Mouse (Mus musculus) CH12.LX (cell line): ENCODE results near the gene Gm9913. TPM values are rescaled to one million over a fixed set of nuclear protein-coding genes. Genes with fewer than 3 reads are reported as not detected.

Source experiments
- DNase-seq: peaks from one replicate; pipeline ENCODE4 v3.0.0-alpha.2; 2013; ENCODE audit errors: extremely low read depth
- H3K27ac ChIP-seq: 2 replicates; pipeline ENCODE4 v1.5.1; 2012; ENCODE audit warnings: low read depth, mild to moderate bottlenecking, control low read depth, moderate library complexity; ENCODE audit not compliant: insufficient read depth
- H3K27me3 ChIP-seq: replicated peaks from 2 replicates; pipeline ENCODE3; 2012; ENCODE audit warnings: inconsistent platforms
- H3K36me3 ChIP-seq, 2 experiments: replicated peaks in 1 of 2; 2 replicates each; pipeline versions ENCODE3 to v1.6.1; 2012; ENCODE audit warnings: inconsistent platforms in 1 of 2, low read length in 1 of 2, mild to moderate bottlenecking in 1 of 2, mixed read lengths in 1 of 2, moderate library complexity in 1 of 2; ENCODE audit not compliant: control insufficient read depth in 1 of 2, insufficient read depth in 1 of 2
- H3K4me1 ChIP-seq, 2 experiments: 2 replicates each; pipeline ENCODE4 v1.6.1; 2012; ENCODE audit warnings: inconsistent platforms in 1 of 2, moderate library complexity in 1 of 2; ENCODE audit not compliant: insufficient read depth in 2 of 2, control insufficient read depth in 1 of 2
- H3K4me2 ChIP-seq: 2 replicates; pipeline ENCODE4 v1.6.1; 2012; ENCODE audit warnings: low read depth, mild to moderate bottlenecking, control low read depth; ENCODE audit not compliant: poor library complexity, insufficient read depth, severe bottlenecking
- H3K4me3 ChIP-seq, 3 experiments: fragments of 150-350 bp in 1 of 3; sonication (generic) in 1 of 3; replicated peaks in 1 of 3; 2 replicates each; pipeline versions ENCODE3 to v1.5.1; 2011 to 2012; ENCODE audit warnings: low read depth in 2 of 3, low read length in 2 of 3, mild to moderate bottlenecking in 2 of 3, moderate library complexity in 2 of 3, control low read depth in 1 of 3, improper control_type of control experiment in 1 of 3, inconsistent platforms in 1 of 3, mixed read lengths in 1 of 3; ENCODE audit not compliant: poor library complexity in 1 of 3
- H3K79me2 ChIP-seq: replicated peaks from 2 replicates; pipeline ENCODE4 v1.6.1; 2012; ENCODE audit warnings: mild to moderate bottlenecking, moderate library complexity; ENCODE audit not compliant: control insufficient read depth, poor library complexity, insufficient read depth, severe bottlenecking; ENCODE audit errors: extremely low read depth
- H3K9ac ChIP-seq: 2 replicates; pipeline ENCODE4 v1.6.1; 2012; ENCODE audit warnings: low read depth, mild to moderate bottlenecking, control low read depth, moderate library complexity; ENCODE audit not compliant: insufficient read depth
- H3K9me3 ChIP-seq: replicated peaks from 2 replicates; pipeline ENCODE3; 2012; ENCODE audit warnings: low read length, inconsistent platforms, mixed read lengths
- BHLHE40 ChIP-seq: IDR thresholded peaks from 2 replicates; pipeline ENCODE4 v1.6.1; 2011; ENCODE audit warnings: mild to moderate bottlenecking, low read depth, low read length, improper control_type of control experiment
- CHD1 ChIP-seq: IDR thresholded peaks from 2 replicates; pipeline ENCODE4 v1.6.1; 2012; ENCODE audit warnings: low read depth, low read length, improper control_type of control experiment, inconsistent platforms
- MAFK ChIP-seq: IDR thresholded peaks from 2 replicates; pipeline ENCODE4 v1.6.1; 2011; ENCODE audit warnings: low read length, improper control_type of control experiment; ENCODE audit not compliant: insufficient replicate concordance
- MXI1 ChIP-seq: IDR thresholded peaks from 2 replicates; pipeline ENCODE4 v1.6.1; 2011; ENCODE audit warnings: mild to moderate bottlenecking, low read depth, low read length, improper control_type of control experiment
- POLR2AphosphoS2 ChIP-seq: IDR thresholded peaks from 2 replicates; pipeline ENCODE4 v1.6.1; 2011; ENCODE audit warnings: low read depth, low read length, improper control_type of control experiment
- RAD21 ChIP-seq: IDR thresholded peaks from 2 replicates; pipeline ENCODE4 v1.6.1; 2011; ENCODE audit warnings: low read depth, mild to moderate bottlenecking, low read length, improper control_type of control experiment, moderate library complexity
- RCOR1 ChIP-seq: conservative IDR thresholded peaks from 2 replicates; pipeline ENCODE4 v1.6.1; 2012; ENCODE audit warnings: low read depth, mild to moderate bottlenecking, inconsistent platforms, low read length, improper control_type of control experiment
- SIN3A ChIP-seq: IDR thresholded peaks from 2 replicates; pipeline ENCODE4 v1.6.1; 2012; ENCODE audit warnings: low read length, improper control_type of control experiment, inconsistent platforms
- SMC3 ChIP-seq: IDR thresholded peaks from 2 replicates; pipeline ENCODE4 v1.6.1; 2011; ENCODE audit warnings: low read depth, low read length, improper control_type of control experiment
- TBP ChIP-seq: conservative IDR thresholded peaks from 2 replicates; pipeline ENCODE4 v1.6.1; 2011; ENCODE audit warnings: low read depth, low read length, improper control_type of control experiment
- TCF12 ChIP-seq: IDR thresholded peaks from 2 replicates; pipeline ENCODE4 v1.6.1; 2014; ENCODE audit warnings: low read depth, mild to moderate bottlenecking, inconsistent platforms, low read length, improper control_type of control experiment
- USF2 ChIP-seq: conservative IDR thresholded peaks from 2 replicates; pipeline ENCODE4 v1.6.1; 2011; ENCODE audit warnings: low read depth, low read length, improper control_type of control experiment
- ZKSCAN1 ChIP-seq: IDR thresholded peaks from 2 replicates; pipeline ENCODE4 v1.6.1; 2012; ENCODE audit warnings: low read depth, inconsistent platforms, low read length, improper control_type of control experiment, borderline replicate concordance
- ZMIZ1 ChIP-seq: IDR thresholded peaks from 2 replicates; pipeline ENCODE4 v1.6.1; 2012; ENCODE audit warnings: low read depth, mild to moderate bottlenecking, inconsistent platforms, low read length, improper control_type of control experiment
- ZNF384 ChIP-seq: IDR thresholded peaks from 2 replicates; pipeline ENCODE4 v1.6.1; 2012; ENCODE audit warnings: low read depth, low read length, improper control_type of control experiment, inconsistent platforms
- dilution Hi-C: fragments of 300-500 bp; cut with MboI; formaldehyde crosslinking; loops from 2 replicates; pipeline ENCODE4 v1.14.3; 2020; ENCODE audit warnings: low sequenced_read_pairs; ENCODE audit not compliant: extremely low pct_unique_long_range_greater_than_20kb, extremely low pct_ligation_motif_present
- in situ Hi-C: fragments of 300-500 bp; cut with MboI; formaldehyde crosslinking; loops from 3 replicates; pipeline ENCODE4 v1.14.3; 2019; ENCODE audit warnings: low sequenced_read_pairs, low pct_ligation_motif_present, low pct_unique_long_range_greater_than_20kb, mixed read lengths
- polyA plus RNA-seq: library from polyadenylated mRNA; unstranded; fragments of >175 nt; gene quantifications from 2 replicates; pipeline ENCODE4 v1.2.1, GENCODE M21; 2012; ENCODE audit warnings: low read depth; ENCODE audit not compliant: insufficient read length
- total RNA-seq, 2 experiments: library from RNA; depleted of rRNA; stranded (reverse); fragments of 300-350 nt in 1 of 2; fragments of >200 nt in 1 of 2; gene quantifications; 2 replicates each; pipeline ENCODE4 v1.2.3; 2012 to 2014

The Gm9913 gene
- total RNA-seq (2012; rRNA removed) (not detected in 2 replicates), total RNA-seq (2014; rRNA removed) (not detected in 2 replicates), polyA plus RNA-seq (not detected in 2 replicates)

DNA sequence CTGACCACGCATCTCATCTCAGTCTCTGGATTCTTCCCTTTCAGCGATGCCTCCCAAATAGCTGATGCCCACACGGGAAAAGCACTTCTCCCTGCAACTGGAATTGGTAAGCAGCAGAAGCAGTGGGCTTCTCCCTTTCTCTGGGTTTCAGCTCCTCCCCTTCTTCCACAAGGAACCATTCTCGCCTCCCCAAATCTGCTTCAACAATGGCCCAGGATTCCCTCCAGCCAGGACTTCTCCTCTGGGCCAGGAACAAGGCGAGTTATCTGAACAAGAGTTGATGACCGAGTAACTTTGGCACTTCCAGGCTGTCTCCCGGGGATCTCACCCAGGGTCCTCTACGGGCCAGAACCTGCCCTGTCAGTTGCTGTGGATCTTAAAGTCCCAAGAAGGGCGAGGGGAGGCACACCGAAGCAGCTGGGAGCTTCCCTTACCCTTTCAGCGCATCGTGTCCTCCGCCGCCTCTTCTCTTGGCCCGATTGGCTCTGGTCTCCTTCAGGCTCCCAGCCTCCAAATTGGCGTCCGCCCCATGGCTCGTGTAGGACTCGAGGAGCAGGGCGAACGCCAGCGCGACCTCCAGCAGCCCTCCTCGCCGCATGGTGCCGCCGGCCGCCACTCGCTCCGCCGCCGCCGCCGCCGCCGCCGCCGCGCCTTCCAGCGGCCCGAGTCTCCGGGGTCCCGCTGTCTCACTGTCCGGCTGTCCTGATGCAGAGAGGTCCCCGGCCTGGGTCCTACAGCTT, at the start of gene Gm9913:
Gm9913 (plus strand) TSS at position 84 of the 740 bp plus-strand sequence.
- Histone ChIP-seq H3K36me3 (no peaks in the 10 kb centered on the region), H3K4me1 (peaks cover 0 to 2% of the 10 kb centered on the region in 2 experiments; a peak in 1 of 4 replicates), H3K9ac (no peak within 1 kb of the TSS), H3K9me3 (peaks cover 8% of the 10 kb centered on the region), H3K79me2 (no peaks in the 10 kb centered on the region), H3K27ac (no peak within 1 kb of the TSS), H3K4me3 (no peak within 1 kb of the TSS), H3K27me3 (no peaks in the 10 kb centered on the region), H3K4me2 (no peak within 1 kb of the TSS)
- in situ Hi-C loops, result no loop called here
- dilution Hi-C loops, result no loop called here
- TF ChIP-seq ZMIZ1 (no peak), CHD1 (no peak), TCF12 (no peak), MAFK (no peak), USF2 (no peak), RAD21 (no peak), SMC3 (no peak), TBP (no peak), ZKSCAN1 (no peak), BHLHE40 (no peak), RCOR1 (no peak), ZNF384 (no peak)
- no peak for DNase-seq

DNA sequence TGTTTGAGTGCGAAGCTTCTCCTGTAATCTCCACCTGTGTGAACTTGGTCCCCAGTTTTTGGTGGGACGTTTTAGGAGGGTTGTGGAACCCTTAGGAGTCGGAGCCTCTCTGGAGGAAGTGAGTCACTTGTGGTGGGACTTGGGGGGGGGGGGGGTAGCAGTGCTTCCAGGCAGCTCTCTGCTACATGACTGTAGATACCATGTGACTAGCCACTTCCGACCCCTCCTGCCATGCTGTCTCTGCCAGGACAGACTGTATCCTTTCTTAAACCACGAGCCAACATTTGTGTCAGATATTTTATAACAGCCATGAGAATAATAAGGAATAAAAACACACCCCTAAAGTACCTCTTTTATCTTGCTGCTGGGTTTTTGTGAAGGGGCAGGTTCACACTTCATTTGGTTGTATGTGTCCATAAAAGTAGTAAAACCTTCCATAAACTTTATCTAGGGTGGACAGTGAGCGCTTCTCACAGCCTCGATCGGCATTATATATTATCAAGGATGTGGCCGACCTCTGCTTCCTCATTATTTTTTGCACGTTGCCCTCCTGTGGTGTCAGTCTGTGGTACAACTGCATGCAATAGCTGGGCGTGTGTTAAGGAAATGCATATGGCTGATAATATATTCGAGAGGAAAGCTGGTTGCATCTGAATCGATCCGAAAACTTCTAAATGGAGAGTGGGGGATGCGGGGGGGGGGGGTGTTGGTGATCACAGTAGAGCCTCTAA, 48.7 kb upstream of the Gm9913 start:
- no peak for TF ChIP-seq SIN3A
- TF ChIP-seq TBP, result no peak
- no peak for TF ChIP-seq CHD1
- no peak for TF ChIP-seq RCOR1
- TF ChIP-seq ZNF384, result no peak
- TF ChIP-seq BHLHE40, result no peak
- no peak for TF ChIP-seq ZKSCAN1
- TF ChIP-seq SMC3, result no peak
- TF ChIP-seq RAD21, result no peak; the same call in 1 of the 2 replicates
- TF ChIP-seq POLR2AphosphoS2, result no peak
- no peak for TF ChIP-seq MXI1
- H3K4me1 ChIP-seq, result no peaks in the 10 kb centered on the region
- H3K27ac ChIP-seq, result no peak overlapping the region
- H3K9ac ChIP-seq, result no peak overlapping the region
- H3K4me3 ChIP-seq, result no peak overlapping the region
- DNase-seq, result no peak
- no peaks in the 10 kb centered on the region for H3K36me3 ChIP-seq
- in situ Hi-C loops, result no loop called here
- no peak overlapping the region for H3K4me2 ChIP-seq
- H3K27me3 ChIP-seq, result no peaks in the 10 kb centered on the region
- dilution Hi-C loops, result no loop called here
- H3K79me2 ChIP-seq, result no peaks in the 10 kb centered on the region
- no peaks in the 10 kb centered on the region for H3K9me3 ChIP-seq
